Mouse (Mus musculus) stomach, postnatal 0 days (tissue): ENCODE measurements around the gene Pam16. TPM values are rescaled to one million over a fixed set of nuclear protein-coding genes. Genes with fewer than 3 reads are reported as not detected.
A peak's percentile ranks its signal among the peaks of the same experiment; 100 is the strongest.

Experiments
- ATAC-seq: fragments of 200-750 bp; cut with Nextera tagmentation; 2 replicates; pipeline ENCODE4 v1.8.0; 2017; ENCODE audit not compliant: low FRiP score, low TSS enrichment
- DNase-seq: peaks from one replicate; pipeline ENCODE4 v3.0.0-alpha.2; 2016; ENCODE audit warnings: low spot score
- H3K27ac ChIP-seq: fragments of 300-500 bp; sonication (generic); replicated peaks from 2 replicates; pipeline ENCODE4 v1.5.1; 2014; ENCODE audit warnings: mild to moderate bottlenecking, control low read depth
- H3K27me3 ChIP-seq: fragments of 300-500 bp; sonication (generic); 2 replicates; pipeline ENCODE4 v1.6.1; 2014; ENCODE audit warnings: low read length; ENCODE audit not compliant: control insufficient read depth, insufficient read depth
- H3K36me3 ChIP-seq: fragments of 300-500 bp; sonication (generic); 2 replicates; pipeline ENCODE4 v1.6.1; 2014; ENCODE audit warnings: low read length, mixed read lengths; ENCODE audit not compliant: control insufficient read depth, insufficient read depth
- H3K4me1 ChIP-seq: fragments of 300-500 bp; sonication (generic); replicated peaks from 2 replicates; pipeline ENCODE4 v1.6.1; 2014; ENCODE audit warnings: antibody characterized with exemption; ENCODE audit not compliant: control insufficient read depth, insufficient read depth
- H3K4me2 ChIP-seq: fragments of 300-500 bp; sonication (generic); replicated peaks from 2 replicates; pipeline ENCODE4 v1.6.1; 2014; ENCODE audit warnings: low read depth, mild to moderate bottlenecking, control low read depth, moderate library complexity
- H3K4me3 ChIP-seq: fragments of 300-500 bp; sonication (generic); 2 replicates; pipeline ENCODE4 v1.5.1; 2014; ENCODE audit warnings: low read depth, low read length, control low read depth
- H3K9ac ChIP-seq: fragments of 300-500 bp; sonication (generic); 2 replicates; pipeline ENCODE4 v1.6.1; 2014; ENCODE audit warnings: mild to moderate bottlenecking, low read length, control low read depth, mixed read lengths
- H3K9me3 ChIP-seq: fragments of 300-500 bp; sonication (generic); 2 replicates; pipeline ENCODE4 v1.6.1; 2016; ENCODE audit warnings: low read length; ENCODE audit not compliant: control insufficient read depth
- CTCF ChIP-seq: IDR thresholded peaks from 2 replicates; pipeline ENCODE4 v1.5.1; 2016; ENCODE audit warnings: antibody characterized with exemption, low read depth, mild to moderate bottlenecking, moderate library complexity
- EP300 ChIP-seq: optimal IDR thresholded peaks from 2 replicates; pipeline ENCODE3; 2016; ENCODE audit warnings: antibody characterized with exemption
- WGBS: fragments of 180-500 bp; shearing (Covaris S2); extraction: QIAGEN DNeasy Blood & Tissue Kit; methylation state at CpG from one replicate; pipeline ENCODE4 v1.1.7; 2014; 5-methylcytosine and 5-hydroxymethylcytosine counted together
- polyA plus RNA-seq: library from polyadenylated mRNA; unstranded; fragments of >200 nt; fragmentation: Nextera tagmentation; extraction: Ambion mirVana; gene quantifications from 2 replicates; pipeline ENCODE4 v1.2.1, GENCODE M21; 2015

Gene Pam16
- polyA plus RNA-seq, 1 experiment from 2014 or later, result 71.9 TPM

DNA sequence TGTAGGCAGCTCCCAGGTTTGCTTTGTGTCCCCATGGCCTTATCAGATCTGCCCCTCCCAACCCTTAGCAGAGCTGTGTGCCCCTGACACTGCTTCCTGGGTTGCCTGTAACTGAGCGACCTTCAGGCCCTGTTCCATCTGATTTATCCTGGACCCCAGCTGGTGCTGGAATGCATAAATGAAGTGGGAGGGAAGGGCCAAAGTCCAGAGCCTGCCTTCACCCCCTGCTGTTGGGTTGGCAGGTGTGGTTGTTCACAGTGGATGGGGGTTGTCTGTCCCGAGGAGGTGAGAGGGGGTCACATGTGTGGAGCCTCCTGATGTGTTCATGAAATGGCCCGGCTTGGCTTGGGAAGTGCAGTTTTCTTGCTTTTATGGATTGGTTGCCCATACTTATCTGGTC lies 22.6 kb downstream of the Pam16 start:
- Histone ChIP-seq H3K36me3 (no peaks in the 10 kb centered on the region), H3K9ac (no peak overlapping the region), H3K4me2 (no peak overlapping the region), H3K9me3 (no peaks in the 10 kb centered on the region), H3K4me3 (no peak overlapping the region), H3K27ac (0 out of 2 replicates have a peak overlapping the region, but pooled peaks have one; percentile 30), H3K27me3 (no peaks in the 10 kb centered on the region), H3K4me1 (peaks cover 22% of the 10 kb centered on the region)
- ATAC-seq (peak; percentile 27), DNase-seq (peak; percentile 52)
- WGBS, result 23% methylated on average over 3 of the region's 3 CpGs
- TF ChIP-seq CTCF (no peak; the same call in 1 of the 2 replicates), EP300 (no peak)

DNA sequence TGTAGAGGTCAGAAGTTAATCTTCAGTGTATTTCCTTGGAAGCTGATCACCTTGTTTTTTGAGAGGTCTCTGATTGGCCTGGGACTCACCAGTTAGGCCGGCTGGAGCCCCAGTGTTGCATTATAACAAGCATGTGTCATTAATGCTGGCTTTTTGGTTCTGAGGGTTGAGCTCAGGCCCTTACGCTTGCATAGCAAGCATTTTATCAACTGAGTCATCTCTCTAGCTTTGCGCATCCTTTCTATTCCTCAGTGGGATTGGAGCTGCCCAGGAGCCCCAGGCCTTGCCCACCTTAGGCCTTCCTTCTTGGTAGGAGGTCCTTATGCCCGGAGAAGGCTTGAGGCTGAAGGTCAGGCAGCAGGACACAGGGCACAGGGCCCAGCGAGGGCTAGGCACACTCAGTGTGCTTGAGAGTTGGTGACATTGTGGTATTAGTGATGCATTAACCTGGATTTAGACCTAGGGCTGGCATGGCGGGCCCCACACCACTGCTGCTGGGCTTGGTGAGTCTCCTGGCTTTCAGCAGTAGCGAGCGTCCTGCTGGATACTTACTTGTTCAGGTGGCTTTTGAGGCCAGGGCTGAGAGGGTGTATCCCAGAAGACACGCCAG lies 24.0 kb downstream of the Pam16 start:
- DNase-seq (no peak), ATAC-seq (no peak)
- H3K27ac ChIP-seq, result no peak overlapping the region
- H3K36me3 ChIP-seq, result no peaks in the 10 kb centered on the region
- TF ChIP-seq CTCF, result no peak
- no peak for TF ChIP-seq EP300
- H3K9me3 ChIP-seq, result no peaks in the 10 kb centered on the region
- H3K4me2 ChIP-seq, result no peak overlapping the region
- H3K9ac ChIP-seq, result no peak overlapping the region
- H3K4me3 ChIP-seq, result no peak overlapping the region
- H3K27me3 ChIP-seq, result no peaks in the 10 kb centered on the region
- H3K4me1 ChIP-seq, result peaks cover 22% of the 10 kb centered on the region; the same call in 1 of the 2 replicates
- 67% methylated on average over 9 of the region's 9 CpGs for WGBS

DNA sequence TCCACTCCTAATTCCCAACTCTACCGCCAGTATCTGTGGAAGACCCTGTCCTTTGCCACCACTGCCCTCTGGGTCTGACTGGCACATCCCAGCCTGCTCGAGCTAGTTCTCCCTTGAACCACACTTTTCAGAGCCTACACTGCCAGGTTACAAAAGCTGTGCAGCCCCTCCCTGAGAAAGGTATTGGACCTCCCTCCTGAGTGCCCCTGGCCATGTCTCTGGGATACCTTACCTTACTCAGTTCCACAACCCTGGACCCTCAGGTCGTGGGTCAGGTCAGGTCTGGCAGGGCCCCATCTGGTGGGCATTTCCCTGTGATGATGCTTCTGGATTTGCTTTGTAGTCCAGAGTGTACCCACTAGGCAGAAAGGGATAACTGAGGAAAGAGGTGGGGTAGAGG lies 25.2 kb downstream of the Pam16 start:
- no peak for TF ChIP-seq EP300
- no peak for TF ChIP-seq CTCF
- Histone ChIP-seq H3K9ac (no peak overlapping the region), H3K4me3 (no peak overlapping the region), H3K4me2 (no peak overlapping the region), H3K36me3 (no peaks in the 10 kb centered on the region), H3K9me3 (no peaks in the 10 kb centered on the region), H3K27ac (no peak overlapping the region), H3K4me1 (peaks cover 18% of the 10 kb centered on the region; the same call in 1 of the 2 replicates), H3K27me3 (no peaks in the 10 kb centered on the region)
- DNase-seq (no peak), ATAC-seq (no peak)
- 82% methylated on average over 3 of the region's 3 CpGs for WGBS

DNA sequence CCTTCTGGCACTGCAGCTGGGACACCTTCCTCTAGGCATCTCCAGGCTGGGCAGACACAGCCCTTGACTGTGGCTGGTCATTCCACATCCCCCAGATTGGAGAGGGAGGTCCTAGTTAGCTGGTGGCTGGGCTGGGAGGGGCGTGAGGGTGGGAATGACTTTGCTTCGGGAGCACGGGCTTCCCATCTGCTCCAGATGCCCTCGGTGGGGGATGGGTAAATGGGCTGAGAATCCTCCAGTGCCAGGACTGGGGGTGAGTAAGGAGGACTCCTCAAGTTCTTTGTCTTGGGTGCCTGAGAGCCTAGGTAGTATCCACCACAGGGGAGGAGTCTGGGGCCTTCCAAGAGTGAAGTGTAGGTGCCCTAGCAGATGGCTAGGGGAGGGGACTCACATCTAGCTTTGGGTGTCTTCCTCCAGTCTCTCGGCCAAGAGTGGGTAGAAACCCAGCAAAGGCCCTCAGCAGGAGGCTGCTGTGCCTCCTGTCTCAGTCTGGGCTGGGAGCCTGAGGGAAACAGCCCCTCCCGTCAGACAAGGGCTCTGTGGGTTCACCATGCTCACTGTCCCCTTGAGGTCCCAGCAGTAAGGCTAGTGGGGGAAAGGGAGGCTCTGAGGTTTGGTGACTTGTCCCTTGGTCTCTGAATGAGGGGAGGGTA lies 25.8 kb downstream of the Pam16 start:
- no peaks in the 10 kb centered on the region for H3K36me3 ChIP-seq
- no peak overlapping the region for H3K27ac ChIP-seq
- ATAC-seq, result no peak
- H3K27me3 ChIP-seq, result no peaks in the 10 kb centered on the region
- 42% methylated on average over 6 of the region's 6 CpGs for WGBS
- H3K4me2 ChIP-seq, result no peak overlapping the region
- no peak for DNase-seq
- no peak overlapping the region for H3K9ac ChIP-seq
- TF ChIP-seq EP300, result no peak
- H3K9me3 ChIP-seq, result no peaks in the 10 kb centered on the region
- H3K4me1 ChIP-seq, result 0 out of 2 replicates have a peak, but pooled peaks cover 13% of the 10 kb centered on the region
- H3K4me3 ChIP-seq, result no peak overlapping the region

GRCm38 (mm10) chr16:4598041-4598440 lies 26.7 kb downstream of the Pam16 start:
- Histone ChIP-seq H3K9ac (no peak overlapping the region), H3K27ac (peak overlapping the region; percentile 30; the same call in 1 of the 2 replicates)

GRCm38 (mm10) chr16:4597296-4597695 lies 27.5 kb downstream of the Pam16 start:
- no peaks in the 10 kb centered on the region for H3K36me3 ChIP-seq
- H3K9ac ChIP-seq, result 0 out of 2 replicates have a peak overlapping the region, but pooled peaks have one; percentile 13
- WGBS, result 50% methylated on average over 6 of the region's 7 CpGs
- no peak overlapping the region for H3K27ac ChIP-seq
- no peak overlapping the region for H3K4me3 ChIP-seq
- 0 out of 2 replicates have a peak, but pooled peaks cover 9% of the 10 kb centered on the region for H3K4me1 ChIP-seq
- no peaks in the 10 kb centered on the region for H3K27me3 ChIP-seq
- 0 out of 2 replicates have a peak overlapping the region, but pooled peaks have one; percentile 81 for H3K4me2 ChIP-seq
- TF ChIP-seq EP300 (no peak), CTCF (no peak)
- ATAC-seq (no peak), DNase-seq (no peak)
- no peaks in the 10 kb centered on the region for H3K9me3 ChIP-seq

More at GRCm38 (mm10) chr16:4598041-4598440, 26.7 kb downstream of the Pam16 start:
- ATAC-seq (no peak), DNase-seq (no peak)
- TF ChIP-seq CTCF (no peak), EP300 (no peak)
- no peaks in the 10 kb centered on the region for H3K36me3 ChIP-seq
- H3K4me2 ChIP-seq, result no peak overlapping the region
- H3K4me3 ChIP-seq, result no peak overlapping the region
- H3K27me3 ChIP-seq, result no peaks in the 10 kb centered on the region
- WGBS, result 55% methylated on average over 5 of the region's 5 CpGs
- 0 out of 2 replicates have a peak, but pooled peaks cover 12% of the 10 kb centered on the region for H3K4me1 ChIP-seq
- H3K9me3 ChIP-seq, result no peaks in the 10 kb centered on the region
